Mouse (Mus musculus) intestine, embryonic 15.5 days (tissue): ENCODE measurements at regions not wholly inside any gene's neighbourhood (a gene's known extent, or its start where the extent isn't known, plus 50 kb on each side); places are given as distances from the start of the nearest gene placed in this dataset.

Experiments used
- ATAC-seq: fragments of 200-750 bp; cut with Nextera tagmentation; 2 replicates; pipeline ENCODE4 v1.8.0; 2017; ENCODE audit warnings: moderate TSS enrichment, moderate library complexity
- H3K27ac ChIP-seq: fragments of 300-500 bp; sonication (generic); 2 replicates; pipeline ENCODE4 v1.5.1; 2015; ENCODE audit warnings: mild to moderate bottlenecking, inconsistent platforms
- H3K27me3 ChIP-seq: fragments of 300-500 bp; sonication (generic); replicated peaks from 2 replicates; pipeline ENCODE4 v1.6.1; 2015; ENCODE audit warnings: inconsistent platforms
- H3K36me3 ChIP-seq: fragments of 300-500 bp; sonication (generic); 2 replicates; pipeline ENCODE4 v1.6.1; 2015; ENCODE audit warnings: inconsistent platforms
- H3K4me1 ChIP-seq: fragments of 300-500 bp; sonication (generic); replicated peaks from 2 replicates; pipeline ENCODE4 v1.6.1; 2015; ENCODE audit warnings: inconsistent platforms
- H3K4me2 ChIP-seq: fragments of 300-500 bp; sonication (generic); replicated peaks from 2 replicates; pipeline ENCODE4 v1.6.1; 2015; ENCODE audit warnings: mild to moderate bottlenecking, inconsistent platforms
- H3K4me3 ChIP-seq: fragments of 300-500 bp; sonication (generic); replicated peaks from 2 replicates; pipeline ENCODE4 v1.5.1; 2015; ENCODE audit warnings: inconsistent platforms
- H3K9ac ChIP-seq: fragments of 300-500 bp; sonication (generic); 2 replicates; pipeline ENCODE4 v1.6.1; 2015; ENCODE audit warnings: inconsistent platforms
- H3K9me3 ChIP-seq: fragments of 300-500 bp; sonication (generic); 2 replicates; pipeline ENCODE4 v1.6.1; 2016; ENCODE audit warnings: inconsistent platforms
- WGBS: fragments of 180-500 bp; shearing (Covaris S2); methylation state at CpG from one replicate; pipeline ENCODE4 v1.1.7; 2015; 5-methylcytosine and 5-hydroxymethylcytosine counted together

- Histone ChIP-seq H3K36me3 (no peaks in the 10 kb centered on the region), H3K27ac (no peak overlapping the region), H3K4me3 (no peak overlapping the region), H3K4me1 (no peaks in the 10 kb centered on the region), H3K4me2 (no peak overlapping the region), H3K9me3 (no peaks in the 10 kb centered on the region), H3K27me3 (no peaks in the 10 kb centered on the region), H3K9ac (no peak overlapping the region)
- no peak for ATAC-seq
Measured at GRCm38 (mm10) chr9:32923925-32924324, 287.9 kb downstream of the Ets1 start.

GRCm38 (mm10) chr9:32924333-32924886 is 288.4 kb downstream of the Ets1 start:
- 91% methylated on average over 7 of the region's 7 CpGs for WGBS
- Histone ChIP-seq H3K4me3 (no peak overlapping the region), H3K4me1 (no peaks in the 10 kb centered on the region), H3K27ac (no peak overlapping the region), H3K9ac (no peak overlapping the region), H3K36me3 (no peaks in the 10 kb centered on the region), H3K9me3 (no peaks in the 10 kb centered on the region), H3K27me3 (no peaks in the 10 kb centered on the region), H3K4me2 (no peak overlapping the region)
- no peak for ATAC-seq

- ATAC-seq, result no peak
- H3K4me1 ChIP-seq, result no peaks in the 10 kb centered on the region
- no peaks in the 10 kb centered on the region for H3K27me3 ChIP-seq
- H3K4me3 ChIP-seq, result no peak overlapping the region
- no peak overlapping the region for H3K9ac ChIP-seq
- H3K9me3 ChIP-seq, result no peaks in the 10 kb centered on the region
- 87% methylated on average over 6 of the region's 6 CpGs for WGBS
- H3K36me3 ChIP-seq, result no peaks in the 10 kb centered on the region
- H3K4me2 ChIP-seq, result no peak overlapping the region
- H3K27ac ChIP-seq, result no peak overlapping the region
Measured at GRCm38 (mm10) chr9:32925036-32925435, 289.0 kb downstream of the Ets1 start.

- no peaks in the 10 kb centered on the region for H3K9me3 ChIP-seq
- H3K27ac ChIP-seq, result no peak overlapping the region
- no peak overlapping the region for H3K9ac ChIP-seq
- WGBS, result 73% methylated on average over 12 of the region's 12 CpGs
- H3K4me1 ChIP-seq, result no peaks in the 10 kb centered on the region
- H3K36me3 ChIP-seq, result no peaks in the 10 kb centered on the region
- H3K4me3 ChIP-seq, result no peak overlapping the region
- H3K27me3 ChIP-seq, result no peaks in the 10 kb centered on the region
- no peak for ATAC-seq
- no peak overlapping the region for H3K4me2 ChIP-seq
Measured at GRCm38 (mm10) chr9:32925720-32926595, 289.9 kb downstream of the Ets1 start.

- no peaks in the 10 kb centered on the region for H3K27me3 ChIP-seq
- no peaks in the 10 kb centered on the region for H3K9me3 ChIP-seq
- H3K9ac ChIP-seq, result no peak overlapping the region
- H3K27ac ChIP-seq, result no peak overlapping the region
- H3K36me3 ChIP-seq, result no peaks in the 10 kb centered on the region
- no peak for ATAC-seq
- 91% methylated on average over 1 of the region's 1 CpGs for WGBS
- H3K4me1 ChIP-seq, result 0 out of 2 replicates have a peak, but pooled peaks cover 7% of the 10 kb centered on the region
- no peak overlapping the region for H3K4me3 ChIP-seq
- no peak overlapping the region for H3K4me2 ChIP-seq
Measured at GRCm38 (mm10) chr9:32927656-32928055, 291.6 kb downstream of the Ets1 start.

GRCm38 (mm10) chr9:32928289-32929000 is 292.4 kb downstream of the Ets1 start:
- no peak overlapping the region for H3K27ac ChIP-seq
- H3K4me1 ChIP-seq, result 0 out of 2 replicates have a peak, but pooled peaks cover 7% of the 10 kb centered on the region
- no peaks in the 10 kb centered on the region for H3K36me3 ChIP-seq
- H3K27me3 ChIP-seq, result no peaks in the 10 kb centered on the region
- no peak overlapping the region for H3K4me2 ChIP-seq
- no peak overlapping the region for H3K4me3 ChIP-seq
- H3K9ac ChIP-seq, result no peak overlapping the region
- no peak for ATAC-seq
- WGBS, result 91% methylated on average over 8 of the region's 8 CpGs
- no peaks in the 10 kb centered on the region for H3K9me3 ChIP-seq

- H3K4me1 ChIP-seq, result 0 out of 2 replicates have a peak, but pooled peaks cover 7% of the 10 kb centered on the region
- 81% methylated on average over 1 of the region's 1 CpGs for WGBS
- no peaks in the 10 kb centered on the region for H3K27me3 ChIP-seq
- H3K4me2 ChIP-seq, result no peak overlapping the region
- no peak overlapping the region for H3K9ac ChIP-seq
- no peak overlapping the region for H3K27ac ChIP-seq
- no peak for ATAC-seq
- no peaks in the 10 kb centered on the region for H3K36me3 ChIP-seq
- no peaks in the 10 kb centered on the region for H3K9me3 ChIP-seq
- no peak overlapping the region for H3K4me3 ChIP-seq
Measured at GRCm38 (mm10) chr9:32929331-32929730, 293.3 kb downstream of the Ets1 start.

GRCm38 (mm10) chr9:32929826-32930225 is 293.8 kb downstream of the Ets1 start:
- Histone ChIP-seq H3K4me2 (no peak overlapping the region), H3K4me3 (no peak overlapping the region), H3K36me3 (no peaks in the 10 kb centered on the region), H3K9me3 (no peaks in the 10 kb centered on the region), H3K27me3 (no peaks in the 10 kb centered on the region), H3K4me1 (0 out of 2 replicates have a peak, but pooled peaks cover 7% of the 10 kb centered on the region), H3K27ac (no peak overlapping the region), H3K9ac (no peak overlapping the region)
- 90% methylated on average over 3 of the region's 3 CpGs for WGBS
- ATAC-seq, result no peak

- no peaks in the 10 kb centered on the region for H3K36me3 ChIP-seq
- H3K27me3 ChIP-seq, result no peaks in the 10 kb centered on the region
- no peak for ATAC-seq
- no peak overlapping the region for H3K4me2 ChIP-seq
- H3K4me3 ChIP-seq, result no peak overlapping the region
- no peaks in the 10 kb centered on the region for H3K9me3 ChIP-seq
- 0 out of 2 replicates have a peak, but pooled peaks cover 7% of the 10 kb centered on the region for H3K4me1 ChIP-seq
- no peak overlapping the region for H3K27ac ChIP-seq
- H3K9ac ChIP-seq, result no peak overlapping the region
- WGBS, result 54% methylated on average over 10 of the region's 10 CpGs
Measured at GRCm38 (mm10) chr9:32931266-32932005, 295.4 kb downstream of the Ets1 start.

GRCm38 (mm10) chr9:32933237-32934071 is 297.4 kb downstream of the Ets1 start:
- Histone ChIP-seq H3K4me3 (no peak overlapping the region), H3K4me1 (0 out of 2 replicates have a peak, but pooled peaks cover 7% of the 10 kb centered on the region), H3K36me3 (no peaks in the 10 kb centered on the region), H3K27ac (0 out of 2 replicates have a peak overlapping the region, but pooled peaks have one; percentile 36), H3K4me2 (no peak overlapping the region), H3K9ac (no peak overlapping the region), H3K27me3 (no peaks in the 10 kb centered on the region), H3K9me3 (no peaks in the 10 kb centered on the region)
- peak; percentile 61 for ATAC-seq
- WGBS, result 47% methylated on average over 7 of the region's 7 CpGs

GRCm38 (mm10) chr9:32934436-32934835 is 298.4 kb downstream of the Ets1 start:
- Histone ChIP-seq H3K27ac (no peak overlapping the region), H3K4me2 (no peak overlapping the region), H3K36me3 (no peaks in the 10 kb centered on the region), H3K4me3 (no peak overlapping the region), H3K4me1 (0 out of 2 replicates have a peak, but pooled peaks cover 7% of the 10 kb centered on the region), H3K9me3 (no peaks in the 10 kb centered on the region), H3K9ac (no peak overlapping the region), H3K27me3 (no peaks in the 10 kb centered on the region)
- no peak for ATAC-seq
- 70% methylated on average over 1 of the region's 1 CpGs for WGBS
